Mouse (Mus musculus) heart, embryonic 16.5 days (tissue): ENCODE measurements around the gene Agfg2. TPM values are rescaled to one million over a fixed set of nuclear protein-coding genes. Genes with fewer than 3 reads are reported as not detected.

Experiments
- ATAC-seq: fragments of 200-750 bp; cut with Nextera tagmentation; replicated peaks from 2 replicates; pipeline ENCODE4 v1.8.0; 2017; ENCODE audit warnings: moderate number of reproducible peaks; ENCODE audit not compliant: insufficient read depth, low FRiP score; ENCODE audit errors: extremely low read depth
- H3K27ac ChIP-seq: fragments of 300-500 bp; sonication (generic); 2 replicates; pipeline ENCODE4 v1.5.1; 2014; ENCODE audit warnings: mild to moderate bottlenecking, low read length, control low read depth, moderate library complexity
- H3K27me3 ChIP-seq: fragments of 300-500 bp; sonication (generic); 2 replicates; pipeline ENCODE4 v1.6.1; 2014; ENCODE audit warnings: low read length, mixed read lengths; ENCODE audit not compliant: control insufficient read depth, insufficient read depth
- H3K36me3 ChIP-seq: fragments of 300-500 bp; sonication (generic); 2 replicates; pipeline ENCODE4 v1.6.1; 2014; ENCODE audit not compliant: control insufficient read depth, insufficient read depth
- H3K4me1 ChIP-seq: fragments of 300-500 bp; sonication (generic); 2 replicates; pipeline ENCODE4 v1.6.1; 2014; ENCODE audit warnings: low read length, mixed read lengths; ENCODE audit not compliant: control insufficient read depth, insufficient read depth
- H3K4me2 ChIP-seq: fragments of 300-500 bp; sonication (generic); 2 replicates; pipeline ENCODE4 v1.6.1; 2014; ENCODE audit warnings: low read depth, mild to moderate bottlenecking, control low read depth, low read length
- H3K4me3 ChIP-seq: fragments of 300-500 bp; sonication (generic); 2 replicates; pipeline ENCODE4 v1.5.1; 2014; ENCODE audit warnings: mild to moderate bottlenecking, control low read depth, low read length
- H3K9ac ChIP-seq: fragments of 300-500 bp; sonication (generic); 2 replicates; pipeline ENCODE4 v1.6.1; 2014; ENCODE audit warnings: low read length, control low read depth
- H3K9me3 ChIP-seq: fragments of 300-500 bp; sonication (generic); replicated peaks from 2 replicates; pipeline ENCODE4 v1.6.1; 2016; ENCODE audit warnings: low read length; ENCODE audit not compliant: control insufficient read depth
- WGBS: fragments of 180-500 bp; shearing (Covaris S2); extraction: QIAGEN DNeasy Blood & Tissue Kit; methylation state at CpG from one replicate; pipeline ENCODE4 v1.1.7; 2014; 5-methylcytosine and 5-hydroxymethylcytosine counted together
- polyA plus RNA-seq: library from polyadenylated mRNA; unstranded; fragments of >200 nt; fragmentation: Nextera tagmentation; extraction: Ambion mirVana; gene quantifications from 2 replicates; pipeline ENCODE4 v1.2.1, GENCODE M21; 2015

Gene Agfg2
- polyA plus RNA-seq, 1 experiment from 2014 or later, result 21.0 TPM

GRCm38 (mm10) chr5:137610548-137611244 is 73.8 kb downstream of the Agfg2 start:
- Histone ChIP-seq H3K4me3 (peak overlapping the region; percentile 36), H3K4me1 (peaks cover 30% of the 10 kb centered on the region), H3K27me3 (no peaks in the 10 kb centered on the region), H3K9ac (peak overlapping the region; percentile 72), H3K4me2 (peak overlapping the region; percentile 63), H3K36me3 (peaks cover 8% of the 10 kb centered on the region), H3K27ac (peak overlapping the region; percentile 94), H3K9me3 (no peaks in the 10 kb centered on the region)
- 7% methylated on average over 12 of the region's 12 CpGs for WGBS
- peak; percentile 73 for ATAC-seq

- Histone ChIP-seq H3K9me3 (no peaks in the 10 kb centered on the region), H3K4me2 (peak overlapping the region; percentile 63), H3K4me1 (peaks cover 30% of the 10 kb centered on the region), H3K27me3 (no peaks in the 10 kb centered on the region), H3K9ac (peak overlapping the region; percentile 72; the same call in 1 of the 2 replicates), H3K27ac (peak overlapping the region; percentile 94), H3K36me3 (peaks cover 8% of the 10 kb centered on the region), H3K4me3 (peak overlapping the region; percentile 36)
- no peak for ATAC-seq
- WGBS, result 48% methylated on average over 4 of the region's 4 CpGs
Observed at GRCm38 (mm10) chr5:137610056-137610455, 74.5 kb downstream of the Agfg2 start.

GRCm38 (mm10) chr5:137609292-137609691 is 75.2 kb downstream of the Agfg2 start:
- 66% methylated on average over 3 of the region's 3 CpGs for WGBS
- H3K9me3 ChIP-seq, result no peaks in the 10 kb centered on the region
- H3K27ac ChIP-seq, result no peak overlapping the region
- ATAC-seq, result no peak
- H3K27me3 ChIP-seq, result no peaks in the 10 kb centered on the region
- H3K36me3 ChIP-seq, result peaks cover 8% of the 10 kb centered on the region
- no peak overlapping the region for H3K4me3 ChIP-seq
- no peak overlapping the region for H3K9ac ChIP-seq
- H3K4me2 ChIP-seq, result no peak overlapping the region; the same call in 1 of the 2 replicates
- H3K4me1 ChIP-seq, result peaks cover 30% of the 10 kb centered on the region

- Histone ChIP-seq H3K4me3 (no peak overlapping the region), H3K27me3 (no peaks in the 10 kb centered on the region), H3K36me3 (peaks cover 9% of the 10 kb centered on the region), H3K4me1 (peaks cover 30% of the 10 kb centered on the region), H3K4me2 (peak overlapping the region; percentile 37), H3K9me3 (no peaks in the 10 kb centered on the region), H3K9ac (peak overlapping the region; percentile 60; the same call in 1 of the 2 replicates), H3K27ac (no peak overlapping the region)
- 33% methylated on average over 22 of the region's 23 CpGs for WGBS
- ATAC-seq, result no peak
Observed at GRCm38 (mm10) chr5:137608654-137609190, 75.8 kb downstream of the Agfg2 start.

- H3K4me1 ChIP-seq, result peaks cover 33% of the 10 kb centered on the region
- no peak overlapping the region for H3K27ac ChIP-seq
- H3K4me3 ChIP-seq, result no peak overlapping the region
Observed at GRCm38 (mm10) chr5:137607860-137608653, 76.5 kb downstream of the Agfg2 start.

GRCm38 (mm10) chr5:137601365-137601729 is 83.2 kb downstream of the Agfg2 start:
- Histone ChIP-seq H3K4me1 (peaks cover 20% of the 10 kb centered on the region), H3K36me3 (peaks cover 9% of the 10 kb centered on the region), H3K27ac (peak overlapping the region; percentile 82), H3K4me2 (peak overlapping the region; percentile 75), H3K9ac (peak overlapping the region; percentile 77), H3K9me3 (no peaks in the 10 kb centered on the region), H3K4me3 (peak overlapping the region; percentile 74), H3K27me3 (no peaks in the 10 kb centered on the region)
- 0% methylated on average over 22 of the region's 22 CpGs for WGBS
- no peak for ATAC-seq

More at GRCm38 (mm10) chr5:137607860-137608653, 76.5 kb downstream of the Agfg2 start:
- H3K4me2 ChIP-seq, result peak overlapping the region; percentile 37
- peaks cover 13% of the 10 kb centered on the region for H3K36me3 ChIP-seq
- WGBS, result 36% methylated on average over 26 of the region's 26 CpGs
- H3K27me3 ChIP-seq, result no peaks in the 10 kb centered on the region
- H3K9ac ChIP-seq, result peak overlapping the region; percentile 60; the same call in 1 of the 2 replicates
- H3K9me3 ChIP-seq, result no peaks in the 10 kb centered on the region
- no peak for ATAC-seq

- under 1% methylated on average over 41 of the region's 41 CpGs for WGBS
- ATAC-seq, result peak; percentile 94
- H3K4me3 ChIP-seq, result peak within 1 kb of the TSS; percentile 74
- peaks cover 20% of the 10 kb centered on the region for H3K4me1 ChIP-seq
- H3K27me3 ChIP-seq, result no peaks in the 10 kb centered on the region
- H3K9ac ChIP-seq, result peak within 1 kb of the TSS; percentile 96
- H3K27ac ChIP-seq, result peak within 1 kb of the TSS; percentile 92
- H3K4me2 ChIP-seq, result peak within 1 kb of the TSS; percentile 100
- no peaks in the 10 kb centered on the region for H3K9me3 ChIP-seq
- peaks cover 5% of the 10 kb centered on the region; the same call in 1 of the 2 replicates for H3K36me3 ChIP-seq
Observed at GRCm38 (mm10) chr5:137600619-137601364, 83.7 kb downstream of the Agfg2 start, which contains the start of gene Mospd3. Gene Mospd3, minus strand, starts transcription at chr5:137601058.
